Mouse (Mus musculus): ENCODE measurements around the gene Tubgcp2. TPM values are rescaled to one million over a fixed set of nuclear protein-coding genes. Genes with fewer than 3 reads are reported as not detected.
A peak's percentile ranks its signal among the peaks of the same experiment; 100 is the strongest.

The Tubgcp2 gene
- polyA plus RNA-seq, 1 experiment from 2014 or later, result 46.2 TPM

- peaks cover 10% of the 10 kb centered on the region for H3K4me1 ChIP-seq (ENCODE audit: control insufficient read depth, insufficient read depth, low read length)
- H3K9ac ChIP-seq (ENCODE audit: low read depth, low read length), result no peak overlapping the region
- no peak for ATAC-seq (ENCODE audit: low read depth)
- H3K27ac ChIP-seq (replicated peaks; ENCODE audit: low read depth, low read length), result no peak overlapping the region
- whole genome bisulfite sequencing, result 45% methylated on average over 3 of the region's 3 CpGs
- no peaks in the 10 kb centered on the region for H3K9me3 ChIP-seq (ENCODE audit: control insufficient read depth, low read length)
- H3K4me3 ChIP-seq (ENCODE audit: low read depth, low read length), result no peak overlapping the region
- H3K27me3 ChIP-seq (replicated peaks; ENCODE audit: control insufficient read depth, insufficient read depth, low read length), result no peaks in the 10 kb centered on the region
- H3K4me2 ChIP-seq (ENCODE audit: low read depth, low read length), result no peak overlapping the region
- no peaks in the 10 kb centered on the region for H3K36me3 ChIP-seq (ENCODE audit: control insufficient read depth, insufficient read depth, low read length)
- DNase-seq (ENCODE audit: low spot score), result no peak
Observed at GRCm38 (mm10) chr7:139980778-139981177, 55.7 kb downstream of the Tubgcp2 start.

GRCm38 (mm10) chr7:139979011-139979719 is 57.3 kb downstream of the Tubgcp2 start:
- peaks cover 10% of the 10 kb centered on the region for H3K4me1 ChIP-seq (ENCODE audit: control insufficient read depth, insufficient read depth, low read length)
- H3K4me2 ChIP-seq (ENCODE audit: low read depth, low read length), result peak overlapping the region; percentile 87
- peak overlapping the region; percentile 71 for H3K9ac ChIP-seq (ENCODE audit: low read depth, low read length)
- H3K4me3 ChIP-seq (ENCODE audit: low read depth, low read length), result peak overlapping the region; percentile 55
- H3K36me3 ChIP-seq (ENCODE audit: control insufficient read depth, insufficient read depth, low read length), result no peaks in the 10 kb centered on the region
- no peaks in the 10 kb centered on the region for H3K9me3 ChIP-seq (ENCODE audit: control insufficient read depth, low read length)
- DNase-seq (ENCODE audit: low spot score) (no peak), ATAC-seq (ENCODE audit: low read depth) (no peak)
- no peak overlapping the region for H3K27ac ChIP-seq (replicated peaks; ENCODE audit: low read depth, low read length)
- WGBS, result 40% methylated on average over 13 of the region's 13 CpGs
- H3K27me3 ChIP-seq (replicated peaks; ENCODE audit: control insufficient read depth, insufficient read depth, low read length), result no peaks in the 10 kb centered on the region

GRCm38 (mm10) chr7:139978278-139978892 is 58.1 kb downstream of the Tubgcp2 start, which contains the start of gene 6430531B16Rik:
Gene 6430531B16Rik, minus strand, starts transcription at chr7:139978755.
- no peaks in the 10 kb centered on the region for H3K9me3 ChIP-seq (ENCODE audit: control insufficient read depth, low read length)
- H3K9ac ChIP-seq (ENCODE audit: low read depth, low read length), result peak within 1 kb of the TSS; percentile 71
- no peak within 1 kb of the TSS; the same call in 1 of the 2 replicates for H3K27ac ChIP-seq (replicated peaks; ENCODE audit: low read depth, low read length)
- H3K36me3 ChIP-seq (ENCODE audit: control insufficient read depth, insufficient read depth, low read length), result no peaks in the 10 kb centered on the region
- DNase-seq (ENCODE audit: low spot score) (peak; percentile 89), ATAC-seq (ENCODE audit: low read depth) (peak; percentile 96)
- no peaks in the 10 kb centered on the region for H3K27me3 ChIP-seq (replicated peaks; ENCODE audit: control insufficient read depth, insufficient read depth, low read length)
- WGBS, result 4% methylated on average over 32 of the region's 32 CpGs
- peak within 1 kb of the TSS; percentile 87 for H3K4me2 ChIP-seq (ENCODE audit: low read depth, low read length)
- peaks cover 10% of the 10 kb centered on the region for H3K4me1 ChIP-seq (ENCODE audit: control insufficient read depth, insufficient read depth, low read length)
- peak within 1 kb of the TSS; percentile 55 for H3K4me3 ChIP-seq (ENCODE audit: low read depth, low read length)

- Histone ChIP-seq H3K4me2 (ENCODE audit: low read depth, low read length) (no peak overlapping the region), H3K27ac (replicated peaks; ENCODE audit: low read depth, low read length) (no peak overlapping the region), H3K27me3 (replicated peaks; ENCODE audit: control insufficient read depth, insufficient read depth, low read length) (no peaks in the 10 kb centered on the region), H3K9me3 (ENCODE audit: control insufficient read depth, low read length) (no peaks in the 10 kb centered on the region), H3K4me1 (ENCODE audit: control insufficient read depth, insufficient read depth, low read length) (peaks cover 10% of the 10 kb centered on the region), H3K4me3 (ENCODE audit: low read depth, low read length) (no peak overlapping the region), H3K36me3 (ENCODE audit: control insufficient read depth, insufficient read depth, low read length) (no peaks in the 10 kb centered on the region), H3K9ac (ENCODE audit: low read depth, low read length) (no peak overlapping the region)
- 46% methylated on average over 5 of the region's 5 CpGs for WGBS
- ATAC-seq (ENCODE audit: low read depth) (no peak), DNase-seq (ENCODE audit: low spot score) (no peak)
Observed at GRCm38 (mm10) chr7:139975471-139975870, 61.0 kb downstream of the Tubgcp2 start.

GRCm38 (mm10) chr7:139974307-139974706 is 62.2 kb downstream of the Tubgcp2 start:
- Histone ChIP-seq H3K4me2 (ENCODE audit: low read depth, low read length) (no peak overlapping the region), H3K36me3 (ENCODE audit: control insufficient read depth, insufficient read depth, low read length) (no peaks in the 10 kb centered on the region), H3K4me3 (ENCODE audit: low read depth, low read length) (no peak overlapping the region), H3K4me1 (ENCODE audit: control insufficient read depth, insufficient read depth, low read length) (peaks cover 9% of the 10 kb centered on the region), H3K27me3 (replicated peaks; ENCODE audit: control insufficient read depth, insufficient read depth, low read length) (no peaks in the 10 kb centered on the region), H3K9ac (ENCODE audit: low read depth, low read length) (no peak overlapping the region), H3K27ac (replicated peaks; ENCODE audit: low read depth, low read length) (no peak overlapping the region), H3K9me3 (ENCODE audit: control insufficient read depth, low read length) (no peaks in the 10 kb centered on the region)
- 86% methylated on average over 10 of the region's 10 CpGs for WGBS
- ATAC-seq (ENCODE audit: low read depth), result no peak
- DNase-seq (ENCODE audit: low spot score), result no peak

GRCm38 (mm10) chr7:139972923-139973331 is 63.5 kb downstream of the Tubgcp2 start:
- DNase-seq (ENCODE audit: low spot score) (no peak), ATAC-seq (ENCODE audit: low read depth) (no peak)
- Histone ChIP-seq H3K4me3 (ENCODE audit: low read depth, low read length) (no peak overlapping the region), H3K9ac (ENCODE audit: low read depth, low read length) (no peak overlapping the region), H3K4me2 (ENCODE audit: low read depth, low read length) (no peak overlapping the region), H3K27me3 (replicated peaks; ENCODE audit: control insufficient read depth, insufficient read depth, low read length) (no peaks in the 10 kb centered on the region), H3K4me1 (ENCODE audit: control insufficient read depth, insufficient read depth, low read length) (peaks cover under 1% of the 10 kb centered on the region; the same call in 1 of the 2 replicates), H3K36me3 (ENCODE audit: control insufficient read depth, insufficient read depth, low read length) (no peaks in the 10 kb centered on the region), H3K27ac (replicated peaks; ENCODE audit: low read depth, low read length) (no peak overlapping the region), H3K9me3 (ENCODE audit: control insufficient read depth, low read length) (no peaks in the 10 kb centered on the region)

- Histone ChIP-seq H3K9me3 (ENCODE audit: control insufficient read depth, low read length) (no peaks in the 10 kb centered on the region), H3K4me2 (ENCODE audit: low read depth, low read length) (no peak overlapping the region), H3K9ac (ENCODE audit: low read depth, low read length) (no peak overlapping the region), H3K27me3 (replicated peaks; ENCODE audit: control insufficient read depth, insufficient read depth, low read length) (no peaks in the 10 kb centered on the region), H3K36me3 (ENCODE audit: control insufficient read depth, insufficient read depth, low read length) (no peaks in the 10 kb centered on the region), H3K4me3 (ENCODE audit: low read depth, low read length) (no peak overlapping the region), H3K4me1 (ENCODE audit: control insufficient read depth, insufficient read depth, low read length) (no peaks in the 10 kb centered on the region), H3K27ac (replicated peaks; ENCODE audit: low read depth, low read length) (no peak overlapping the region)
- ATAC-seq (ENCODE audit: low read depth) (no peak), DNase-seq (ENCODE audit: low spot score) (no peak)
- 70% methylated on average over 6 of the region's 6 CpGs for WGBS
Observed at GRCm38 (mm10) chr7:139971436-139971835, 65.0 kb downstream of the Tubgcp2 start.

GRCm38 (mm10) chr7:139970979-139971378 is 65.5 kb downstream of the Tubgcp2 start:
- no peaks in the 10 kb centered on the region for H3K9me3 ChIP-seq (ENCODE audit: control insufficient read depth, low read length)
- no peak for DNase-seq (ENCODE audit: low spot score)
- H3K36me3 ChIP-seq (ENCODE audit: control insufficient read depth, insufficient read depth, low read length), result no peaks in the 10 kb centered on the region
- no peak overlapping the region for H3K4me2 ChIP-seq (ENCODE audit: low read depth, low read length)
- no peak overlapping the region for H3K9ac ChIP-seq (ENCODE audit: low read depth, low read length)
- WGBS, result 67% methylated on average over 5 of the region's 5 CpGs
- ATAC-seq (ENCODE audit: low read depth), result peak; percentile 41; the same call in 1 of the 2 replicates
- H3K4me3 ChIP-seq (ENCODE audit: low read depth, low read length), result no peak overlapping the region
- H3K27ac ChIP-seq (replicated peaks; ENCODE audit: low read depth, low read length), result no peak overlapping the region
- H3K27me3 ChIP-seq (replicated peaks; ENCODE audit: control insufficient read depth, insufficient read depth, low read length), result no peaks in the 10 kb centered on the region
- H3K4me1 ChIP-seq (ENCODE audit: control insufficient read depth, insufficient read depth, low read length), result no peaks in the 10 kb centered on the region
